Mouse (Mus musculus): ENCODE data around the gene Dlg1. TPM values are rescaled to one million over a fixed set of nuclear protein-coding genes. Genes with fewer than 3 reads are reported as not detected.

Dlg1 gene
- polyA plus RNA-seq, 1 experiment: 23.2 TPM

DNA sequence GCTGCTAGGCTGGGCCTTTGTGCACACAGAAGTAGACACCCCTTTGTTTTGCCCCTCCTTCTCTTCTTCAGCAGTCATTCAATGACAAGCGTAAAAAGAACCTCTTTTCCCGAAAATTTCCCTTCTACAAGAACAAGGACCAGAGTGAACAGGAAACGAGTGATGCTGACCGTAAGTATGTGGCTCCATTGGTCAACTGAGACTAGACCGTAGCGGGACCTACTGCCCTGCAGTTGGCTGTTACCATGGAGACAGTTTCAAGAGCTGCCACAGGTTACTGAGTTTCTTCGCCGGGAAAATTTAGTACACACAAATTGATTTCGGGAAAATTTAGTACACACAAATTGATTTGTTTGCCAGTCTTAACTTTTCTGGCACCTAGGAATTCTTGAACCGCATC is 183.5 kb downstream of the Dlg1 start:
- Histone ChIP-seq H3K4me3 (ENCODE audit: insufficient read depth, poor library complexity, severe bottlenecking) (no peak overlapping the region), H3K79me3 (ENCODE audit: low read depth) (no peaks in the 10 kb centered on the region), H3K79me2 (ENCODE audit: control insufficient read depth, insufficient read depth) (no peaks in the 10 kb centered on the region), H3ac (ENCODE audit: control insufficient read depth, insufficient read length, low read depth) (no peak overlapping the region), H3K27me3 (ENCODE audit: control insufficient read depth, insufficient read depth, insufficient read length) (no peaks in the 10 kb centered on the region), H3K36me3 (ENCODE audit: control insufficient read depth, insufficient read depth) (peaks cover 27% of the 10 kb centered on the region)
- no peak for TF ChIP-seq CTCF (IDR thresholded peaks at IDR 0.05; ENCODE audit: control insufficient read depth, insufficient read depth, insufficient read length)
- no peak for TF ChIP-seq MYOD1 (IDR thresholded peaks at IDR 0.05; ENCODE audit: control insufficient read depth, insufficient read length, low read depth)
- TF ChIP-seq MYOG (IDR thresholded peaks at IDR 0.05; ENCODE audit: control insufficient read depth, extremely low read depth, insufficient read length): no peak
- TF ChIP-seq FOSL1 (IDR thresholded peaks at IDR 0.05; ENCODE audit: insufficient read depth, low read length, poor library complexity, severe bottlenecking): no peak
- no peak for TF ChIP-seq USF1 (IDR thresholded peaks at IDR 0.05; ENCODE audit: low read depth)
- TF ChIP-seq MAX (IDR thresholded peaks at IDR 0.05): no peak
- TF ChIP-seq CEBPB (IDR thresholded peaks at IDR 0.05; ENCODE audit: low read depth): no peak

GRCm38 (mm10) chr16:31863920-31864319 is 200.7 kb downstream of the Dlg1 start:
- Histone ChIP-seq H3K36me3 (ENCODE audit: control insufficient read depth, insufficient read depth) (peaks cover 64% of the 10 kb centered on the region), H3K4me3 (ENCODE audit: insufficient read depth, poor library complexity, severe bottlenecking) (no peak overlapping the region), H3ac (ENCODE audit: control insufficient read depth, insufficient read length, low read depth) (no peak overlapping the region), H3K79me2 (ENCODE audit: control insufficient read depth, insufficient read depth) (no peaks in the 10 kb centered on the region), H3K79me3 (ENCODE audit: low read depth) (no peaks in the 10 kb centered on the region), H3K27me3 (ENCODE audit: control insufficient read depth, insufficient read depth, insufficient read length) (no peaks in the 10 kb centered on the region)
- TF ChIP-seq CTCF (IDR thresholded peaks at IDR 0.05; ENCODE audit: control insufficient read depth, insufficient read depth, insufficient read length): no peak
- no peak for TF ChIP-seq CEBPB (IDR thresholded peaks at IDR 0.05; ENCODE audit: low read depth)
- no peak for TF ChIP-seq MAX (IDR thresholded peaks at IDR 0.05)
- no peak for TF ChIP-seq MYOD1 (IDR thresholded peaks at IDR 0.05; ENCODE audit: control insufficient read depth, insufficient read length, low read depth)
- TF ChIP-seq MYOG (IDR thresholded peaks at IDR 0.05; ENCODE audit: control insufficient read depth, extremely low read depth, insufficient read length): no peak
- TF ChIP-seq USF1 (IDR thresholded peaks at IDR 0.05; ENCODE audit: low read depth): no peak
- no peak for TF ChIP-seq FOSL1 (IDR thresholded peaks at IDR 0.05; ENCODE audit: insufficient read depth, low read length, poor library complexity, severe bottlenecking)

DNA sequence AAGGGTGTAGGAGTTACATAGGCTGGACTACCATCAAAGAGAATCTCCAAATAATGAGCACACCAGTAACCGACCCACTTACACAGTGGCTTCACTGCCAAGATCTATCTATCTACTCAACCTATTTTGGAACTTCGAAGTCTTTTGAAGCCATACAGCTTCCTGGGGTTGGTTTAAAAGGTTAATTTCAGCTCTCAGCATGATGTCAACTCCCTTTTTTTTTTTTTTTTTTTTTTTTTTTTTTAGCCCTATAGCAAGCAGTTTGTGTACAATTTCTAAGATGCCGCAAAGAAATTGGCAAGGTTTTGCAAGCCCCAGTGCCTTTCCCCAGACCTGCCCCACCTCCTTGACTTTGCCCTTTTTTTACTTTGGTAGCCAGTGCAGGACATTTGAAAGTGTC is 202.0 kb downstream of the Dlg1 start:
- Histone ChIP-seq H3K79me3 (ENCODE audit: low read depth) (no peaks in the 10 kb centered on the region), H3K27me3 (ENCODE audit: control insufficient read depth, insufficient read depth, insufficient read length) (no peaks in the 10 kb centered on the region), H3K4me3 (ENCODE audit: insufficient read depth, poor library complexity, severe bottlenecking) (no peak overlapping the region), H3K36me3 (ENCODE audit: control insufficient read depth, insufficient read depth) (peaks cover 57% of the 10 kb centered on the region), H3K79me2 (ENCODE audit: control insufficient read depth, insufficient read depth) (no peaks in the 10 kb centered on the region), H3ac (ENCODE audit: control insufficient read depth, insufficient read length, low read depth) (no peak overlapping the region)
- TF ChIP-seq FOSL1 (IDR thresholded peaks at IDR 0.05; ENCODE audit: insufficient read depth, low read length, poor library complexity, severe bottlenecking): no peak

- Histone ChIP-seq H3K79me3 (ENCODE audit: low read depth) (no peaks in the 10 kb centered on the region), H3K79me2 (ENCODE audit: control insufficient read depth, insufficient read depth) (no peaks in the 10 kb centered on the region), H3K27me3 (ENCODE audit: control insufficient read depth, insufficient read depth, insufficient read length) (no peaks in the 10 kb centered on the region), H3K4me3 (ENCODE audit: insufficient read depth, poor library complexity, severe bottlenecking) (no peak overlapping the region), H3K36me3 (ENCODE audit: control insufficient read depth, insufficient read depth) (peaks cover 52% of the 10 kb centered on the region), H3ac (ENCODE audit: control insufficient read depth, insufficient read length, low read depth) (no peak overlapping the region)
- no peak for TF ChIP-seq MYOG (IDR thresholded peaks at IDR 0.05; ENCODE audit: control insufficient read depth, extremely low read depth, insufficient read length)
- TF ChIP-seq FOSL1 (IDR thresholded peaks at IDR 0.05; ENCODE audit: insufficient read depth, low read length, poor library complexity, severe bottlenecking): no peak
- no peak for TF ChIP-seq CTCF (IDR thresholded peaks at IDR 0.05; ENCODE audit: control insufficient read depth, insufficient read depth, insufficient read length)
- TF ChIP-seq MAX (IDR thresholded peaks at IDR 0.05): no peak
- no peak for TF ChIP-seq MYOD1 (IDR thresholded peaks at IDR 0.05; ENCODE audit: control insufficient read depth, insufficient read length, low read depth)
- TF ChIP-seq USF1 (IDR thresholded peaks at IDR 0.05; ENCODE audit: low read depth): no peak
- no peak for TF ChIP-seq CEBPB (IDR thresholded peaks at IDR 0.05; ENCODE audit: low read depth)
Observed at GRCm38 (mm10) chr16:31866911-31867310, 203.7 kb downstream of the Dlg1 start.

DNA sequence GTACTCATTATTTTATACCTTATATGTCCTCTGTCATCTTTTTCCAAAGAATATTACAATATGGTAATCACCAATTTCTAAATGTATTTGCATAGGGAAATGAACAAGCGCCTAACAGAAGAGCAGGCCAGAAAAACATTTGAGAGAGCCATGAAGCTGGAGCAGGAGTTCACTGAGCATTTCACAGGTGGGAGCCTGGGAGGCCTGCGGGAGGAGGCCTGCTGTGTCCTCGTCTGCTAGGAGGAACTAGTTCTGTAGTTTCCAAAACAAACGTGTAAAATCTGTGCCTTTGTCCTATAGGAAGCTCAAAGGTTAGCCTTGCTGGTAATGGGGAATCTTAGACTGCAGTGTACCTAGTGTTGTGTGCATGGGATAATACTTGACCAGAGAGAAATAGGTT is 204.5 kb downstream of the Dlg1 start:
- no peaks in the 10 kb centered on the region for H3K79me3 ChIP-seq (ENCODE audit: low read depth)
- TF ChIP-seq CEBPB (IDR thresholded peaks at IDR 0.05; ENCODE audit: low read depth): no peak
- no peak for TF ChIP-seq FOSL1 (IDR thresholded peaks at IDR 0.05; ENCODE audit: insufficient read depth, low read length, poor library complexity, severe bottlenecking)
- no peak for TF ChIP-seq MYOG (IDR thresholded peaks at IDR 0.05; ENCODE audit: control insufficient read depth, extremely low read depth, insufficient read length)
- TF ChIP-seq MYOD1 (IDR thresholded peaks at IDR 0.05; ENCODE audit: control insufficient read depth, insufficient read length, low read depth): no peak
- TF ChIP-seq MAX (IDR thresholded peaks at IDR 0.05): no peak
- no peak for TF ChIP-seq USF1 (IDR thresholded peaks at IDR 0.05; ENCODE audit: low read depth)
- no peak for TF ChIP-seq CTCF (IDR thresholded peaks at IDR 0.05; ENCODE audit: control insufficient read depth, insufficient read depth, insufficient read length)
- no peaks in the 10 kb centered on the region for H3K27me3 ChIP-seq (ENCODE audit: control insufficient read depth, insufficient read depth, insufficient read length)
- H3K36me3 ChIP-seq (ENCODE audit: control insufficient read depth, insufficient read depth): peaks cover 50% of the 10 kb centered on the region
- H3ac ChIP-seq (ENCODE audit: control insufficient read depth, insufficient read length, low read depth): no peak overlapping the region
- H3K79me2 ChIP-seq (ENCODE audit: control insufficient read depth, insufficient read depth): no peaks in the 10 kb centered on the region
- H3K4me3 ChIP-seq (ENCODE audit: insufficient read depth, poor library complexity, severe bottlenecking): no peak overlapping the region

GRCm38 (mm10) chr16:31873721-31874120 is 210.5 kb downstream of the Dlg1 start:
- Histone ChIP-seq H3ac (ENCODE audit: control insufficient read depth, insufficient read length, low read depth) (no peak overlapping the region), H3K27me3 (ENCODE audit: control insufficient read depth, insufficient read depth, insufficient read length) (no peaks in the 10 kb centered on the region), H3K79me3 (ENCODE audit: low read depth) (no peaks in the 10 kb centered on the region), H3K36me3 (ENCODE audit: control insufficient read depth, insufficient read depth) (peaks cover 23% of the 10 kb centered on the region), H3K79me2 (ENCODE audit: control insufficient read depth, insufficient read depth) (no peaks in the 10 kb centered on the region), H3K4me3 (ENCODE audit: insufficient read depth, poor library complexity, severe bottlenecking) (no peak overlapping the region)
- TF ChIP-seq CEBPB (IDR thresholded peaks at IDR 0.05; ENCODE audit: low read depth) (no peak), FOSL1 (IDR thresholded peaks at IDR 0.05; ENCODE audit: insufficient read depth, low read length, poor library complexity, severe bottlenecking) (no peak), USF1 (IDR thresholded peaks at IDR 0.05; ENCODE audit: low read depth) (no peak), CTCF (IDR thresholded peaks at IDR 0.05; ENCODE audit: control insufficient read depth, insufficient read depth, insufficient read length) (no peak)

All from C2C12 (cell line).